Mouse (Mus musculus): ENCODE measurements around the gene Cmah. TPM values are rescaled to one million over a fixed set of nuclear protein-coding genes. Genes with fewer than 3 reads are reported as not detected.

Gene Cmah
- polyA plus RNA-seq, 1 experiment from 2014 or later, result 0.39 TPM

GRCm38 (mm10) chr13:24477564-24477963 is 150.4 kb downstream of the Cmah start:
- 39% methylated on average over 5 of the region's 5 CpGs for WGBS
- no peak overlapping the region for H3K27ac ChIP-seq (ENCODE audit: low read length)
- ATAC-seq (ENCODE audit: low read depth), result no peak
- H3K9me3 ChIP-seq (ENCODE audit: control insufficient read depth, low read length), result no peaks in the 10 kb centered on the region
- H3K4me1 ChIP-seq (replicated peaks; ENCODE audit: control insufficient read depth, insufficient read depth, low read length), result no peaks in the 10 kb centered on the region
- no peak overlapping the region for H3K4me3 ChIP-seq (ENCODE audit: low read length)
- H3K9ac ChIP-seq (ENCODE audit: low read length), result no peak overlapping the region
- no peaks in the 10 kb centered on the region for H3K36me3 ChIP-seq (ENCODE audit: control insufficient read depth, insufficient read depth, low read length)
- H3K27me3 ChIP-seq (ENCODE audit: control insufficient read depth, insufficient read depth, low read depth, low read length), result no peaks in the 10 kb centered on the region
- no peak overlapping the region for H3K4me2 ChIP-seq (ENCODE audit: low read depth, low read length)

- no peaks in the 10 kb centered on the region for H3K4me1 ChIP-seq (replicated peaks; ENCODE audit: control insufficient read depth, insufficient read depth, low read length)
- H3K9ac ChIP-seq (ENCODE audit: low read length), result no peak overlapping the region
- no peaks in the 10 kb centered on the region for H3K36me3 ChIP-seq (ENCODE audit: control insufficient read depth, insufficient read depth, low read length)
- H3K9me3 ChIP-seq (ENCODE audit: control insufficient read depth, low read length), result no peaks in the 10 kb centered on the region
- H3K4me3 ChIP-seq (ENCODE audit: low read length), result no peak overlapping the region
- WGBS, result 81% methylated on average over 2 of the region's 2 CpGs
- no peaks in the 10 kb centered on the region for H3K27me3 ChIP-seq (ENCODE audit: control insufficient read depth, insufficient read depth, low read depth, low read length)
- H3K4me2 ChIP-seq (ENCODE audit: low read depth, low read length), result no peak overlapping the region
- H3K27ac ChIP-seq (ENCODE audit: low read length), result no peak overlapping the region
- ATAC-seq (ENCODE audit: low read depth), result no peak
Measured at GRCm38 (mm10) chr13:24479516-24479915, 152.3 kb downstream of the Cmah start.

DNA sequence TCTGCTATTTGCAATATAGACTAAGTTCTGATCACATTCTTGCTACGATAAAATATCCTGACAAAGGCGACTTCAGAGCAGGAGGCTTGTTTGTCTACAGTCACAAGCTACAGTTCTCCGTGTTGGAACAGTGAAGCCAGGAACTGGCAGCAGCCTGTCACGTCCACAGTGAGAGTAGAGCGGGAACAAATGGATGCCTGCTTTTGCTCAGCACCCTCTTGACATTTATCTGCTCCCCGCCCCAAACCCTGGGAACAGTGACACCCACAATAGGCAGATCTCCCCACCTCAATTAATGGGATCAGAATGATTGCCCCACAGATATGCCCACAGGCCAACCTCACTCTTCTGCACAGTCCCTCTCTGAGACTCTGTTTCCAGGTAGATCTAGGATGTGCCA is 153.6 kb downstream of the Cmah start:
- H3K36me3 ChIP-seq (ENCODE audit: control insufficient read depth, insufficient read depth, low read length), result no peaks in the 10 kb centered on the region
- 68% methylated on average over 6 of the region's 6 CpGs for WGBS
- no peaks in the 10 kb centered on the region for H3K4me1 ChIP-seq (replicated peaks; ENCODE audit: control insufficient read depth, insufficient read depth, low read length)
- H3K27me3 ChIP-seq (ENCODE audit: control insufficient read depth, insufficient read depth, low read depth, low read length), result no peaks in the 10 kb centered on the region
- no peaks in the 10 kb centered on the region for H3K9me3 ChIP-seq (ENCODE audit: control insufficient read depth, low read length)
- no peak overlapping the region for H3K4me2 ChIP-seq (ENCODE audit: low read depth, low read length)
- ATAC-seq (ENCODE audit: low read depth), result no peak
- no peak overlapping the region for H3K4me3 ChIP-seq (ENCODE audit: low read length)
- H3K9ac ChIP-seq (ENCODE audit: low read length), result no peak overlapping the region
- H3K27ac ChIP-seq (ENCODE audit: low read length), result no peak overlapping the region

- Histone ChIP-seq H3K4me3 (ENCODE audit: low read length) (no peak overlapping the region), H3K36me3 (ENCODE audit: control insufficient read depth, insufficient read depth, low read length) (no peaks in the 10 kb centered on the region), H3K9me3 (ENCODE audit: control insufficient read depth, low read length) (no peaks in the 10 kb centered on the region), H3K27ac (ENCODE audit: low read length) (no peak overlapping the region), H3K27me3 (ENCODE audit: control insufficient read depth, insufficient read depth, low read depth, low read length) (no peaks in the 10 kb centered on the region), H3K4me1 (replicated peaks; ENCODE audit: control insufficient read depth, insufficient read depth, low read length) (no peaks in the 10 kb centered on the region), H3K4me2 (ENCODE audit: low read depth, low read length) (no peak overlapping the region), H3K9ac (ENCODE audit: low read length) (no peak overlapping the region)
- 48% methylated on average over 10 of the region's 10 CpGs for whole genome bisulfite sequencing
- peak; percentile 81 for ATAC-seq (ENCODE audit: low read depth)
Measured at GRCm38 (mm10) chr13:24481615-24482295, 154.6 kb downstream of the Cmah start.

DNA sequence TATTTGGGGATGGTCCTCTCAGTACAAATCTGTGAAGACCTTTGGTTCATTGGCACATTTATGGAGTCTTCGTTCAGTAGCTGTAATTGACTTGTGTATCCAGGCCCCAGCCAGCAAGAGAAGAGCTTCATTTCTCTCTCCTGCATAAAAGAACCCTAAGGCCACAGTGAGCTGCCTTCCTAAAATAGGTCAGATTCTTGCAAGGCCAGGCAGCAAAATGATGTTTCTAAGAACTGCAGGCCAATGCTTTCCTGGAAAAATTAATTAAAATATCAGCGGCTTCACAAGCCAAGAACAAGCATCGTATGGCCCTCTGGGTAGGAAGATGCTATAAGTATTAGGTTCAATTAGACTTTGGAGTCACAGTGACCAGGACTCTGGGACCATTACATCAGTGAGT is 156.5 kb downstream of the Cmah start:
- Histone ChIP-seq H3K36me3 (ENCODE audit: control insufficient read depth, insufficient read depth, low read length) (no peaks in the 10 kb centered on the region), H3K9ac (ENCODE audit: low read length) (no peak overlapping the region), H3K27ac (ENCODE audit: low read length) (no peak overlapping the region), H3K9me3 (ENCODE audit: control insufficient read depth, low read length) (no peaks in the 10 kb centered on the region), H3K4me1 (replicated peaks; ENCODE audit: control insufficient read depth, insufficient read depth, low read length) (no peaks in the 10 kb centered on the region), H3K27me3 (ENCODE audit: control insufficient read depth, insufficient read depth, low read depth, low read length) (no peaks in the 10 kb centered on the region), H3K4me3 (ENCODE audit: low read length) (no peak overlapping the region), H3K4me2 (ENCODE audit: low read depth, low read length) (no peak overlapping the region)
- 95% methylated on average over 3 of the region's 3 CpGs for WGBS
- ATAC-seq (ENCODE audit: low read depth), result no peak

GRCm38 (mm10) chr13:24484811-24485210 is 157.6 kb downstream of the Cmah start:
- ATAC-seq (ENCODE audit: low read depth), result no peak
- Histone ChIP-seq H3K4me2 (ENCODE audit: low read depth, low read length) (no peak overlapping the region), H3K27ac (ENCODE audit: low read length) (no peak overlapping the region), H3K4me3 (ENCODE audit: low read length) (no peak overlapping the region), H3K9me3 (ENCODE audit: control insufficient read depth, low read length) (no peaks in the 10 kb centered on the region), H3K27me3 (ENCODE audit: control insufficient read depth, insufficient read depth, low read depth, low read length) (no peaks in the 10 kb centered on the region), H3K36me3 (ENCODE audit: control insufficient read depth, insufficient read depth, low read length) (no peaks in the 10 kb centered on the region), H3K4me1 (replicated peaks; ENCODE audit: control insufficient read depth, insufficient read depth, low read length) (no peaks in the 10 kb centered on the region), H3K9ac (ENCODE audit: low read length) (no peak overlapping the region)
- WGBS, result 74% methylated on average over 3 of the region's 3 CpGs

DNA sequence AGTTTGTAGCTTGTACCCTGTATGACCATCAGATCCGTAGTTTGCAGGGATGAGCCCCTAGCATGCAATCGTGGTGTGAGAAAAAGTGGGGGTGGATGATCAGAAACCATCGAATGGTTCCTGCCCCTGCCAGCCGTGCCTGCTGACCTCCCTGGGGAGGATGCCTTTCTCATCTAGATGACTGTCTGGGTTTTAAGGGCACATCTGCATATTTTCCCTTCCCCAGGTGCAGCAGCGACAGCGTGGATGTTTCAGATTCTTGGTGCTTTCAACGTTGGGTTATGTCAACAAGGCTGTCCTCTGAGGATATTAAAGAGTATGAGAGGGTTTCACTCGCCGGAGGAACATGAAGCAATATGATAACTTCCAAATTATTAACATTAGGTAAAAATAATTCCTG is 158.8 kb downstream of the Cmah start:
- WGBS, result 50% methylated on average over 9 of the region's 9 CpGs
- Histone ChIP-seq H3K27ac (ENCODE audit: low read length) (no peak overlapping the region), H3K4me2 (ENCODE audit: low read depth, low read length) (no peak overlapping the region), H3K36me3 (ENCODE audit: control insufficient read depth, insufficient read depth, low read length) (no peaks in the 10 kb centered on the region), H3K4me3 (ENCODE audit: low read length) (no peak overlapping the region), H3K9ac (ENCODE audit: low read length) (no peak overlapping the region), H3K27me3 (ENCODE audit: control insufficient read depth, insufficient read depth, low read depth, low read length) (no peaks in the 10 kb centered on the region), H3K9me3 (ENCODE audit: control insufficient read depth, low read length) (no peaks in the 10 kb centered on the region), H3K4me1 (replicated peaks; ENCODE audit: control insufficient read depth, insufficient read depth, low read length) (no peaks in the 10 kb centered on the region)
- ATAC-seq (ENCODE audit: low read depth), result no peak

- H3K4me3 ChIP-seq (ENCODE audit: low read length), result no peak overlapping the region
- 55% methylated on average over 6 of the region's 6 CpGs for WGBS
Measured at GRCm38 (mm10) chr13:24486403-24486802, 159.2 kb downstream of the Cmah start.

DNA sequence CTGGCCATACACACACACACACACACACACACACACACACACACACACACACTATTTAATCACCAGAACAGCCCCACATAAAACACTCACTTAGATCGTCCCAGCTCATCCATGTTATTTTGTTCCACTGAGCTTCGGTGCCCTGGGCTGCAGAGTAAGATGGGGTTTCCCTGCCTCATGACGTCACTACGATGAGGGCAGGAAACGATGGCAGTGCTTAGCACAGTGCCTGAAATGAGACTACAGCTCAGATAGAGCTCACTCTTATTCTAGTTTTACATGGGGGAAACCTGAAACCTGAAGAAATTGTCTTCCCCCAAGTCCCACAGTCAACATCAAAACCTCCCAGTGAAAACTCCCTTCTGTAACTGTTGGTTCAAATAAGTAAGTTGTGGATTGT is 159.9 kb downstream of the Cmah start:
- Histone ChIP-seq H3K9ac (ENCODE audit: low read length) (no peak overlapping the region), H3K36me3 (ENCODE audit: control insufficient read depth, insufficient read depth, low read length) (no peaks in the 10 kb centered on the region), H3K27ac (ENCODE audit: low read length) (no peak overlapping the region), H3K4me1 (replicated peaks; ENCODE audit: control insufficient read depth, insufficient read depth, low read length) (no peaks in the 10 kb centered on the region), H3K4me3 (ENCODE audit: low read length) (no peak overlapping the region), H3K4me2 (ENCODE audit: low read depth, low read length) (no peak overlapping the region), H3K27me3 (ENCODE audit: control insufficient read depth, insufficient read depth, low read depth, low read length) (no peaks in the 10 kb centered on the region), H3K9me3 (ENCODE audit: control insufficient read depth, low read length) (no peaks in the 10 kb centered on the region)
- WGBS, result 83% methylated on average over 5 of the region's 5 CpGs
- ATAC-seq (ENCODE audit: low read depth), result no peak

More at GRCm38 (mm10) chr13:24486403-24486802, 159.2 kb downstream of the Cmah start:
- no peak overlapping the region for H3K27ac ChIP-seq (ENCODE audit: low read length)
- no peak overlapping the region for H3K4me2 ChIP-seq (ENCODE audit: low read depth, low read length)
- no peaks in the 10 kb centered on the region for H3K9me3 ChIP-seq (ENCODE audit: control insufficient read depth, low read length)
- H3K36me3 ChIP-seq (ENCODE audit: control insufficient read depth, insufficient read depth, low read length), result no peaks in the 10 kb centered on the region
- no peak for ATAC-seq (ENCODE audit: low read depth)
- no peak overlapping the region for H3K9ac ChIP-seq (ENCODE audit: low read length)
- no peaks in the 10 kb centered on the region for H3K4me1 ChIP-seq (replicated peaks; ENCODE audit: control insufficient read depth, insufficient read depth, low read length)
- H3K27me3 ChIP-seq (ENCODE audit: control insufficient read depth, insufficient read depth, low read depth, low read length), result no peaks in the 10 kb centered on the region

GRCm38 (mm10) chr13:24487546-24487945 is 160.3 kb downstream of the Cmah start:
- Histone ChIP-seq H3K36me3 (ENCODE audit: control insufficient read depth, insufficient read depth, low read length) (no peaks in the 10 kb centered on the region), H3K4me1 (replicated peaks; ENCODE audit: control insufficient read depth, insufficient read depth, low read length) (no peaks in the 10 kb centered on the region), H3K27ac (ENCODE audit: low read length) (no peak overlapping the region), H3K4me3 (ENCODE audit: low read length) (no peak overlapping the region), H3K9me3 (ENCODE audit: control insufficient read depth, low read length) (no peaks in the 10 kb centered on the region), H3K9ac (ENCODE audit: low read length) (no peak overlapping the region), H3K27me3 (ENCODE audit: control insufficient read depth, insufficient read depth, low read depth, low read length) (no peaks in the 10 kb centered on the region), H3K4me2 (ENCODE audit: low read depth, low read length) (no peak overlapping the region)
- 86% methylated on average over 5 of the region's 5 CpGs for WGBS
- ATAC-seq (ENCODE audit: low read depth), result no peak
